Mouse (Mus musculus): Measurements from ENCODE around the gene Vtn.

Vtn gene

GRCm38 (mm10) chr11:78534516-78534915 is 35.6 kb downstream of the Vtn start:
- DNase-seq (ENCODE audit: low spot score), result no peak

GRCm38 (mm10) chr11:78535376-78536079 is 36.6 kb downstream of the Vtn start:
- DNase-seq (ENCODE audit: low spot score), result peak; percentile 84

- peak; percentile 100 for DNase-seq (ENCODE audit: low spot score)
These were observed 37.3 kb downstream of the Vtn start, which contains the start of the genes Tnfaip1 and Ift20 for GRCm38 (mm10) chr11:78536080-78536689. Gene Tnfaip1, minus strand, starts transcription at chr11:78536332. Gene Ift20, plus strand, starts transcription at chr11:78536361.

- no peak for DNase-seq (ENCODE audit: low spot score)
These were observed 37.8 kb downstream of the Vtn start for GRCm38 (mm10) chr11:78536690-78537084.

- peak; percentile 60 for DNase-seq (ENCODE audit: low spot score)
These were observed 41.5 kb downstream of the Vtn start for GRCm38 (mm10) chr11:78540358-78540757.

- no peak for DNase-seq (ENCODE audit: low spot score)
These were observed 45.7 kb downstream of the Vtn start for GRCm38 (mm10) chr11:78544449-78545111.

GRCm38 (mm10) chr11:78545181-78545580 is 46.3 kb downstream of the Vtn start:
- DNase-seq (ENCODE audit: low spot score), result no peak

GRCm38 (mm10) chr11:78547718-78548460 is 49.0 kb downstream of the Vtn start:
- DNase-seq (ENCODE audit: low spot score), result no peak

- DNase-seq (ENCODE audit: low spot score), result no peak
These were observed 50.6 kb downstream of the Vtn start for GRCm38 (mm10) chr11:78549491-78549987.

GRCm38 (mm10) chr11:78550168-78551058 is 51.5 kb downstream of the Vtn start, which contains the start of gene Tmem97:
Gene Tmem97, minus strand, starts transcription at chr11:78550777.
- DNase-seq (ENCODE audit: low spot score), result peak; percentile 97

GRCm38 (mm10) chr11:78551059-78551398 is 52.1 kb downstream of the Vtn start:
- DNase-seq (ENCODE audit: low spot score), result no peak

Data from lung, postnatal 25 days (tissue).